In the genomic region with DNA sequence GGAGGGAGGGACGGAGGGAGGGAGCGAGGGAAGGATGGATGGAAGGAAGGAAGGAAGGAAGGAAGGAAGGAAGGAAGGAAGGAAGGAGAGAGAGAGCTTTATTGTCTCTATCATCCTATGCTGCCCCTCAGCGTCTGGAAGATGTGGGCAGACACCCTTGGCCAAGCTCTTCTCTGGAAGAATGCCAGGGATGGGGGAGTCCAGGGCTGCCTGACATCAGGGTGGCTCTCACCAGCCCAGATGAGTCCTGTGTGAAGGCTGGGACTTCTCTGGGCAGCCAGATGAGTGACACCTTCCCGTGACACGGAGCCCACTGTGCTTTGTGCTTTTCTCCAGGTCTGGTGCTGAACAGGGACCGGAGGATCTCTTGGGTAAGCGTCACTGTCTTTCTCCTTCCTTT, we compare ENCODE assay signal across 28 mouse cellular contexts.
"Had no signal": no experiment of that assay in that cellular context is flagged by ENCODE, and none has a peak within 500 bp of the region (broad histone marks: within the 10 kb centered on the region; RNA-seq: fewer than 3 reads in every experiment).

No protein-coding gene starts in this region.

- H3K4me3 ChIP-seq: gastrocnemius, adult 2 months; heart, adult 2 months; heart, embryonic 10.5 days; heart, embryonic 12.5 days; heart, embryonic 15.5 days; hindbrain, embryonic 13.5 days; hindbrain, embryonic 15.5 days; kidney, embryonic 15.5 days; limb, embryonic 10.5 days; limb, embryonic 12.5 days; liver, embryonic 13.5 days; liver, embryonic 15.5 days had no signal

- DNase-seq: gastrocnemius, adult 2 months; gastrocnemius, postnatal 10 days; gastrocnemius, postnatal 25 days; heart, adult 11 months; heart, adult 2 months; heart, postnatal 10 days; heart, postnatal 36 days; kidney, adult 11 months; kidney, adult 2 months; kidney, adult 9 months; kidney, postnatal 14 days; kidney, postnatal 36 days; layer of hippocampus, adult 9-11 months; layer of hippocampus, postnatal 36 days; liver; liver, embryonic 13.5 days; liver, postnatal 0 days had no signal

- ATAC-seq: liver, postnatal 0 days had no signal

- H3K27me3 ChIP-seq: heart, embryonic 12.5 days; heart, embryonic 15.5 days; hindbrain, embryonic 13.5 days; hindbrain, embryonic 15.5 days; kidney, embryonic 15.5 days; limb, embryonic 12.5 days; liver, embryonic 13.5 days; liver, embryonic 15.5 days had no signal

- H3K9me3 ChIP-seq: heart, embryonic 10.5 days; heart, embryonic 12.5 days; heart, embryonic 15.5 days; hindbrain, embryonic 13.5 days; hindbrain, embryonic 15.5 days; kidney, embryonic 15.5 days; limb, embryonic 10.5 days; limb, embryonic 12.5 days; liver, embryonic 13.5 days; liver, embryonic 15.5 days had no signal

- H3K27ac ChIP-seq: gastrocnemius, adult 2 months; heart, adult 2 months; heart, embryonic 10.5 days; heart, embryonic 15.5 days; hindbrain, embryonic 13.5 days; hindbrain, embryonic 15.5 days; kidney, embryonic 15.5 days; kidney, postnatal 0 days; limb, embryonic 10.5 days; limb, embryonic 12.5 days; liver, embryonic 13.5 days; liver, embryonic 15.5 days had no signal

- H3K9ac ChIP-seq: heart, embryonic 12.5 days; heart, embryonic 15.5 days; hindbrain, embryonic 13.5 days; hindbrain, embryonic 15.5 days; kidney, embryonic 15.5 days; limb, embryonic 12.5 days; liver, embryonic 13.5 days; liver, embryonic 15.5 days; liver, postnatal 0 days had no signal

- H3K4me2 ChIP-seq: heart, embryonic 12.5 days; heart, embryonic 15.5 days; hindbrain, embryonic 13.5 days; hindbrain, embryonic 15.5 days; kidney, embryonic 15.5 days; limb, embryonic 12.5 days; liver, embryonic 11.5 days; liver, embryonic 13.5 days; liver, embryonic 15.5 days had no signal
